In genomic region chr6:8693141-8693881, GRCm38 (mm10) we compare ENCODE assay signal across 11 mouse cellular contexts.
DNase-seq lines count a peak whose midpoint lies in the region; ATAC-seq and TF ChIP-seq lines count a peak whose summit lies in the region.
"Had no signal": no experiment of that assay in that cellular context is flagged by ENCODE, and none has a peak within 500 bp of the region (broad histone marks: within the 10 kb centered on the region; RNA-seq: fewer than 3 reads in every experiment).

No protein-coding gene starts in this region.

- peak; percentile 35; the same call in 1 of the 2 replicates for ATAC-seq in hindbrain, embryonic 12.5 days (ENCODE audit: low FRiP score)
- ATAC-seq in hindbrain, postnatal 0 days, result no peak
- ATAC-seq in limb, embryonic 11.5 days (ENCODE audit: insufficient number of reproducible peaks, low FRiP score, low TSS enrichment, low read depth), result peak; percentile 37
- ATAC-seq in activated CD4-positive, CD25-positive, alpha-beta regulatory T cell, adult 4 months, result no peak
- no peak for ATAC-seq in cerebellum, adult (ENCODE audit: insufficient number of reproducible peaks, low FRiP score, low TSS enrichment)

- H3K4me3 ChIP-seq in hindbrain, embryonic 12.5 days, result no peak overlapping the region
- no peak overlapping the region for H3K4me3 ChIP-seq in hindbrain, postnatal 0 days (ENCODE audit: low read length)
- no peak overlapping the region for H3K4me3 ChIP-seq in limb, embryonic 11.5 days (ENCODE audit: low read depth, low read length)
- H3K4me3 ChIP-seq: myocyte had no signal

- no peaks in the 10 kb centered on the region for H3K36me3 ChIP-seq in hindbrain, embryonic 12.5 days
- H3K36me3 ChIP-seq in hindbrain, postnatal 0 days (ENCODE audit: insufficient read depth, low read length), result no peaks in the 10 kb centered on the region
- no peaks in the 10 kb centered on the region for H3K36me3 ChIP-seq in limb, embryonic 11.5 days (ENCODE audit: control insufficient read depth, insufficient read depth, low read length)

- TF ChIP-seq CTCF in hindbrain, postnatal 0 days (IDR thresholded peaks at IDR 0.05; ENCODE audit: low read depth), result no peak

- H3K9me3 ChIP-seq in hindbrain, embryonic 12.5 days (replicated peaks), result no peaks in the 10 kb centered on the region
- no peaks in the 10 kb centered on the region for H3K9me3 ChIP-seq in hindbrain, postnatal 0 days (ENCODE audit: low read length)
- H3K9me3 ChIP-seq in limb, embryonic 11.5 days (ENCODE audit: control insufficient read depth, low read length), result no peaks in the 10 kb centered on the region

- H3K4me1 ChIP-seq in hindbrain, embryonic 12.5 days, result peaks cover 16% of the 10 kb centered on the region
- 0 out of 2 replicates have a peak, but pooled peaks cover 2% of the 10 kb centered on the region for H3K4me1 ChIP-seq in hindbrain, postnatal 0 days (ENCODE audit: insufficient read depth, low read length)
- H3K4me1 ChIP-seq in limb, embryonic 11.5 days (ENCODE audit: control insufficient read depth, insufficient read depth, low read length), result peaks cover 13% of the 10 kb centered on the region

- WGBS in hindbrain, embryonic 12.5 days, result 46% methylated on average over 11 of the region's 11 CpGs
- WGBS in hindbrain, postnatal 0 days, result 44% methylated on average over 11 of the region's 11 CpGs
- 55% methylated on average over 11 of the region's 11 CpGs for WGBS in limb, embryonic 11.5 days

- no peak overlapping the region for H3K4me2 ChIP-seq in hindbrain, embryonic 12.5 days (replicated peaks)
- H3K4me2 ChIP-seq in hindbrain, postnatal 0 days (ENCODE audit: low read depth, low read length), result no peak overlapping the region
- H3K4me2 ChIP-seq in limb, embryonic 11.5 days (ENCODE audit: low read depth, severe bottlenecking), result no peak overlapping the region
- H3K4me2 ChIP-seq: lung, embryonic 14.5 days had no signal

- no peaks in the 10 kb centered on the region for H3K27me3 ChIP-seq in hindbrain, embryonic 12.5 days
- H3K27me3 ChIP-seq in hindbrain, postnatal 0 days (ENCODE audit: insufficient read depth, low read length), result no peaks in the 10 kb centered on the region
- no peaks in the 10 kb centered on the region for H3K27me3 ChIP-seq in limb, embryonic 11.5 days (ENCODE audit: control insufficient read depth, insufficient read depth, low read length)

- H3K9ac ChIP-seq in hindbrain, embryonic 12.5 days, result no peak overlapping the region
- no peak overlapping the region for H3K9ac ChIP-seq in hindbrain, postnatal 0 days (replicated peaks; ENCODE audit: low read length)
- H3K9ac ChIP-seq in limb, embryonic 11.5 days (ENCODE audit: low read length), result no peak overlapping the region
- H3K9ac ChIP-seq: lung, embryonic 14.5 days had no signal

- peak overlapping the region; percentile 57 for H3K27ac ChIP-seq in hindbrain, embryonic 12.5 days
- H3K27ac ChIP-seq in hindbrain, postnatal 0 days, result no peak overlapping the region
- peak overlapping the region; percentile 79 for H3K27ac ChIP-seq in limb, embryonic 11.5 days (replicated peaks; ENCODE audit: low read depth, low read length)

- DNase-seq in hindbrain, postnatal 0 days (ENCODE audit: low spot score), result no peak
- DNase-seq in right cerebral cortex, postnatal 10 days (ENCODE audit: low spot score in 2 of 2), result peak; percentile 28 to 46
- no peak for DNase-seq in right cerebral cortex, postnatal 25 days
- peak; percentile 30 for DNase-seq in limb, embryonic 11.5 days (ENCODE audit: low spot score)
- no peak for DNase-seq in cerebellum, postnatal 36 days
- DNase-seq: heart, postnatal 14 days; lung, embryonic 14.5 days had no signal

Comparison
In these comparisons a context has a peak if more than half of its experiments do, and no peak if none do; other contexts are left out.
1. ATAC-seq: peak in hindbrain, embryonic 12.5 days (single experiment) and limb, embryonic 11.5 days (single experiment); none in hindbrain, postnatal 0 days (single experiment), activated CD4-positive, CD25-positive, alpha-beta regulatory T cell, adult 4 months (single experiment) and cerebellum, adult (single experiment).
2. DNase-seq: peak in right cerebral cortex, postnatal 10 days (2 of 2) and limb, embryonic 11.5 days (single experiment); none in hindbrain, postnatal 0 days (single experiment), right cerebral cortex, postnatal 25 days (single experiment) and cerebellum, postnatal 36 days (0 of 2).